Mouse (Mus musculus): ENCODE data around the gene Calhm1. TPM values are rescaled to one million over a fixed set of nuclear protein-coding genes. Genes with fewer than 3 reads are reported as not detected.

Gene Calhm1
- polyA plus RNA-seq, 1 experiment from 2014 or later = not detected

- Histone ChIP-seq H3K36me3 (ENCODE audit: control insufficient read depth, insufficient read depth, low read length) (peaks cover 44% of the 10 kb centered on the region), H3K4me3 (ENCODE audit: low read depth, low read length) (no peak overlapping the region), H3K9ac (ENCODE audit: low read depth, low read length) (no peak overlapping the region), H3K27me3 (ENCODE audit: control insufficient read depth, insufficient read depth, low read length) (no peaks in the 10 kb centered on the region), H3K27ac (ENCODE audit: low read depth, low read length) (no peak overlapping the region), H3K9me3 (replicated peaks; ENCODE audit: control insufficient read depth, low read length) (no peaks in the 10 kb centered on the region), H3K4me1 (ENCODE audit: control insufficient read depth, insufficient read depth, low read length) (no peaks in the 10 kb centered on the region), H3K4me2 (no peak overlapping the region)
- WGBS (ENCODE audit: insufficient replicate concordance) = 93% methylated on average over 15 of the region's 15 CpGs
- ATAC-seq (replicated peaks; ENCODE audit: insufficient number of reproducible peaks, low FRiP score, low TSS enrichment) = no peak
Measured at GRCm38 (mm10) chr19:47130551-47131125, 13.4 kb downstream of the Calhm1 start.

DNA sequence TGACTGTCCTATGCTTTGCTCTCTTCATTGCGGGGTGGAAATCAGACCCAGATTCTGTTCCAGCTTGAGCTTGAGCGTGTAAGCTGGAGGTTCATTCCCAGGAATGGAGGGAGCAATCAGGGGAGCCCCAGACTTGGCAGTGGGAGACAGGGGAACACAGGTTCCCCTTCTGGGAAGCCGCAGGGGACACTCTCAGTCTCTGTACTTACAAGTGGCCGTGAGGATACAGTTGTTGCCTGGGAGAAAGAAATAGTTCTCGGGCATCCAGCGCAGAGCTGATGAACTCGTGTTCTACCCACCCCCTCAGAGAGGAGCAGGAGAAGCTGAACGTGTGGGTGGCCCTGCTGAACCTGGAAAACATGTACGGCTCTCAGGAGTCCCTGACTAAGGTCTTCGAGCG lies 15.2 kb downstream of the Calhm1 start:
- Histone ChIP-seq H3K36me3 (ENCODE audit: control insufficient read depth, insufficient read depth, low read length) (peaks cover 41% of the 10 kb centered on the region), H3K4me2 (no peak overlapping the region), H3K4me3 (ENCODE audit: low read depth, low read length) (no peak overlapping the region), H3K27me3 (ENCODE audit: control insufficient read depth, insufficient read depth, low read length) (no peaks in the 10 kb centered on the region), H3K9me3 (replicated peaks; ENCODE audit: control insufficient read depth, low read length) (no peaks in the 10 kb centered on the region), H3K4me1 (ENCODE audit: control insufficient read depth, insufficient read depth, low read length) (no peaks in the 10 kb centered on the region), H3K9ac (ENCODE audit: low read depth, low read length) (no peak overlapping the region), H3K27ac (ENCODE audit: low read depth, low read length) (no peak overlapping the region)
- 87% methylated on average over 11 of the region's 11 CpGs for WGBS (ENCODE audit: insufficient replicate concordance)
- ATAC-seq (replicated peaks; ENCODE audit: insufficient number of reproducible peaks, low FRiP score, low TSS enrichment) = no peak

GRCm38 (mm10) chr19:47128164-47128563 lies 15.9 kb downstream of the Calhm1 start:
- no peak for ATAC-seq (replicated peaks; ENCODE audit: insufficient number of reproducible peaks, low FRiP score, low TSS enrichment)
- Histone ChIP-seq H3K4me1 (ENCODE audit: control insufficient read depth, insufficient read depth, low read length) (no peaks in the 10 kb centered on the region), H3K36me3 (ENCODE audit: control insufficient read depth, insufficient read depth, low read length) (peaks cover 41% of the 10 kb centered on the region), H3K27me3 (ENCODE audit: control insufficient read depth, insufficient read depth, low read length) (no peaks in the 10 kb centered on the region), H3K9ac (ENCODE audit: low read depth, low read length) (no peak overlapping the region), H3K4me3 (ENCODE audit: low read depth, low read length) (no peak overlapping the region), H3K4me2 (no peak overlapping the region), H3K27ac (ENCODE audit: low read depth, low read length) (no peak overlapping the region), H3K9me3 (replicated peaks; ENCODE audit: control insufficient read depth, low read length) (no peaks in the 10 kb centered on the region)
- WGBS (ENCODE audit: insufficient replicate concordance) = 96% methylated on average over 10 of the region's 10 CpGs

GRCm38 (mm10) chr19:47122802-47123201 lies 21.3 kb downstream of the Calhm1 start:
- WGBS (ENCODE audit: insufficient replicate concordance) = 18% methylated on average over 2 of the region's 2 CpGs
- H3K4me1 ChIP-seq (ENCODE audit: control insufficient read depth, insufficient read depth, low read length) = no peaks in the 10 kb centered on the region
- no peak overlapping the region for H3K27ac ChIP-seq (ENCODE audit: low read depth, low read length)
- H3K4me2 ChIP-seq = no peak overlapping the region
- no peak for ATAC-seq (replicated peaks; ENCODE audit: insufficient number of reproducible peaks, low FRiP score, low TSS enrichment)
- no peak overlapping the region for H3K9ac ChIP-seq (ENCODE audit: low read depth, low read length)
- H3K27me3 ChIP-seq (ENCODE audit: control insufficient read depth, insufficient read depth, low read length) = no peaks in the 10 kb centered on the region
- H3K4me3 ChIP-seq (ENCODE audit: low read depth, low read length) = no peak overlapping the region
- no peaks in the 10 kb centered on the region for H3K9me3 ChIP-seq (replicated peaks; ENCODE audit: control insufficient read depth, low read length)
- peaks cover 34% of the 10 kb centered on the region for H3K36me3 ChIP-seq (ENCODE audit: control insufficient read depth, insufficient read depth, low read length)

DNA sequence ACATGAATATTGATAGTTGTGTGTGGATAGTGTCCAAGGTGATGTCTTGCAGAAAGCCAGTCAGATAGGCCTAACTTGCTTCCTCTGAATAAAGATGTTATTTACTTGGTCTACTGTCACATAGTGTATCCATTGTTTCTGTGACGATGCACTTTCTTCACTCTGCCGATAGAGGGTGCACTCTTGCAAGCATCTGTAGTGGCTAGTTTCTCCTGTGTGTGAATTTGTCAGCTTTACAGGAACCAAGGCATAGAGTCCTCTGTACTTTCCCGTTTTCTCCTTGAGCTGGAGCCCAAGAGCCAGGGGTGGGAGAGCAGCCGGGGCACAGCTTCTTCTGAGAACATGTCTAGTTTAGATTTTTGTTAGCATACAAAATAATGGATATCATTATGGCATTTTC lies 23.0 kb downstream of the Calhm1 start:
- ATAC-seq (replicated peaks; ENCODE audit: insufficient number of reproducible peaks, low FRiP score, low TSS enrichment) = no peak
- Histone ChIP-seq H3K27me3 (ENCODE audit: control insufficient read depth, insufficient read depth, low read length) (no peaks in the 10 kb centered on the region), H3K27ac (ENCODE audit: low read depth, low read length) (no peak overlapping the region), H3K9me3 (replicated peaks; ENCODE audit: control insufficient read depth, low read length) (no peaks in the 10 kb centered on the region), H3K4me1 (ENCODE audit: control insufficient read depth, insufficient read depth, low read length) (no peaks in the 10 kb centered on the region), H3K9ac (ENCODE audit: low read depth, low read length) (no peak overlapping the region), H3K36me3 (ENCODE audit: control insufficient read depth, insufficient read depth, low read length) (peaks cover 28% of the 10 kb centered on the region), H3K4me2 (no peak overlapping the region), H3K4me3 (ENCODE audit: low read depth, low read length) (no peak overlapping the region)
- 46% methylated on average over 4 of the region's 4 CpGs for WGBS (ENCODE audit: insufficient replicate concordance)

- no peaks in the 10 kb centered on the region for H3K27me3 ChIP-seq (ENCODE audit: control insufficient read depth, insufficient read depth, low read length)
- no peak overlapping the region for H3K4me3 ChIP-seq (ENCODE audit: low read depth, low read length)
- 85% methylated on average over 2 of the region's 2 CpGs for WGBS (ENCODE audit: insufficient replicate concordance)
- ATAC-seq (replicated peaks; ENCODE audit: insufficient number of reproducible peaks, low FRiP score, low TSS enrichment) = no peak
- H3K9me3 ChIP-seq (replicated peaks; ENCODE audit: control insufficient read depth, low read length) = no peaks in the 10 kb centered on the region
- no peaks in the 10 kb centered on the region for H3K4me1 ChIP-seq (ENCODE audit: control insufficient read depth, insufficient read depth, low read length)
- H3K4me2 ChIP-seq = no peak overlapping the region
- H3K27ac ChIP-seq (ENCODE audit: low read depth, low read length) = no peak overlapping the region
- no peak overlapping the region for H3K9ac ChIP-seq (ENCODE audit: low read depth, low read length)
- H3K36me3 ChIP-seq (ENCODE audit: control insufficient read depth, insufficient read depth, low read length) = peaks cover 38% of the 10 kb centered on the region
Measured at GRCm38 (mm10) chr19:47118634-47119033, 25.4 kb downstream of the Calhm1 start.

DNA sequence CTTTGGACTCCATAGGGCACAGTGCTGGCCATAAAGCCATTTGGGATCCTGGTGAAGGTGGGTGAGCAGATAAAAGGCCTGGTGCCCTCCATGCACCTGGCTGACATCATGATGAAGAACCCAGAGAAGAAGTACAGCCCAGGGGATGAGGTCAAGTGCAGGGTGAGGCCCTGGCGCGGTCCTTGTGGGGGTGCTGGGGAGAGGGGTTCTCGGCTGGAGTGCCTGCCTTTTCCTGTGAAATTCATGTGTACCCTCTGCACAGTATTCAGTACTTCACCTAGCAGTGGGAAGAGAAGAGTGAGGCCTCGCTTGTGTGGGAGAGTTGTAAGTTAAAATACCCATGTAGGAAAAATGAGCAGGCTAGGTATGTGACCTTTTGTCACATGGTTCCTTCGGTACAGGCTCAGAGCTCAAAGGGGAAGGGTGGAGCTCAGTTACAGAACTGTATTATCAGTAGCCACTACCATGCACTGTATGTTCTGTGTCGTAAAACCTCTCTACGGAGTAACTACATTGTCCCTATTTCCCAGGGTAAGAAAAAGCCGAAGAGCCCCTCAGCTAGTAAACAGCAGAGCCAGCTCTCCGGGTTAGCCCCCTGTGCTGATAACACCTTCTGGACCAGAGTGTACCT lies 39.3 kb downstream of the Calhm1 start:
- ATAC-seq (replicated peaks; ENCODE audit: insufficient number of reproducible peaks, low FRiP score, low TSS enrichment) = no peak
- Histone ChIP-seq H3K9me3 (replicated peaks; ENCODE audit: control insufficient read depth, low read length) (no peaks in the 10 kb centered on the region), H3K27ac (ENCODE audit: low read depth, low read length) (no peak overlapping the region), H3K4me2 (no peak overlapping the region), H3K4me1 (ENCODE audit: control insufficient read depth, insufficient read depth, low read length) (no peaks in the 10 kb centered on the region), H3K36me3 (ENCODE audit: control insufficient read depth, insufficient read depth, low read length) (peaks cover 55% of the 10 kb centered on the region), H3K4me3 (ENCODE audit: low read depth, low read length) (no peak overlapping the region), H3K9ac (ENCODE audit: low read depth, low read length) (no peak overlapping the region), H3K27me3 (ENCODE audit: control insufficient read depth, insufficient read depth, low read length) (no peaks in the 10 kb centered on the region)
- 85% methylated on average over 9 of the region's 9 CpGs for WGBS (ENCODE audit: insufficient replicate concordance)

- Histone ChIP-seq H3K4me3 (ENCODE audit: low read depth, low read length) (no peak overlapping the region), H3K9me3 (replicated peaks; ENCODE audit: control insufficient read depth, low read length) (no peaks in the 10 kb centered on the region), H3K27me3 (ENCODE audit: control insufficient read depth, insufficient read depth, low read length) (no peaks in the 10 kb centered on the region), H3K9ac (ENCODE audit: low read depth, low read length) (no peak overlapping the region), H3K27ac (ENCODE audit: low read depth, low read length) (no peak overlapping the region), H3K36me3 (ENCODE audit: control insufficient read depth, insufficient read depth, low read length) (peaks cover 40% of the 10 kb centered on the region), H3K4me2 (no peak overlapping the region), H3K4me1 (ENCODE audit: control insufficient read depth, insufficient read depth, low read length) (no peaks in the 10 kb centered on the region)
- no peak for ATAC-seq (replicated peaks; ENCODE audit: insufficient number of reproducible peaks, low FRiP score, low TSS enrichment)
- WGBS (ENCODE audit: insufficient replicate concordance) = 70% methylated on average over 5 of the region's 5 CpGs
Measured at GRCm38 (mm10) chr19:47101080-47101479, 43.0 kb downstream of the Calhm1 start.
